Mouse (Mus musculus) layer of hippocampus, adult 2 months (tissue): ENCODE measurements around the gene Upp2. TPM values are rescaled to one million over a fixed set of nuclear protein-coding genes. Genes with fewer than 3 reads are reported as not detected.

Source experiments
- DNase-seq, 2 experiments: peaks; one replicate each; pipeline ENCODE4 v3.0.0; 2022; ENCODE audit warnings: low spot score in 2 of 2
- H3K27ac ChIP-seq: fragments of 200-600 bp; 2 replicates; pipeline ENCODE4 v1.8.1; 2022
- H3K4me3 ChIP-seq: fragments of 200-600 bp; 2 replicates; pipeline ENCODE4 v1.8.1; 2022; ENCODE audit warnings: mild to moderate bottlenecking
- CTCF ChIP-seq: fragments of 200-600 bp; conservative IDR thresholded peaks from 2 replicates; pipeline ENCODE4 v1.8.1; 2022; ENCODE audit warnings: antibody characterized with exemption, mild to moderate bottlenecking, moderate library complexity
- long read RNA-seq, 2 experiments: library from polyadenylated mRNA; stranded (forward); transcript quantifications; one replicate each; pipeline ENCODE4 v2.0.0; 2021; ENCODE audit warnings: borderline mapping rate in 2 of 2
- total RNA-seq, 2 experiments: library from RNA; stranded (reverse); gene quantifications; 2 replicates each; pipeline ENCODE4 v1.2.3; 2021

Upp2 gene
- 10 to 100 TPM; 32.7 to 38.5 TPM for total RNA-seq
- long read RNA-seq, experiment 1, partial matches to known transcripts = 0 of 17 reads
- long read RNA-seq, experiment 1, other reads (novel, unspliced or antisense) = 12 of 17 reads
- long read RNA-seq, experiment 2, transcript Upp2-206 (2 exons, 690 nt) = major isoform, 8 of 28 reads
- long read RNA-seq, experiment 2, partial matches to known transcripts = 0 of 28 reads
- long read RNA-seq, experiment 2, other reads (novel, unspliced or antisense) = 19 of 28 reads

- Histone ChIP-seq H3K27ac (peak within 1 kb of the TSS; percentile 99), H3K4me3 (peak within 1 kb of the TSS; percentile 79)
- TF ChIP-seq CTCF = peak; percentile 66
- peak; percentile 84 to 90 for DNase-seq
These were observed at the start of gene Upp2, which contains the start of gene Acvr1 for GRCm38 (mm10) chr2:58567066-58567810. Gene Upp2, plus strand, starts transcription at chr2:58567298. Gene Acvr1, minus strand, starts transcription at chr2:58567157.

- DNase-seq = no peak
- no peak for TF ChIP-seq CTCF
- Histone ChIP-seq H3K27ac (no peak overlapping the region), H3K4me3 (no peak overlapping the region)
These were observed 48.6 kb upstream of the Upp2 start for GRCm38 (mm10) chr2:58518517-58518916.

GRCm38 (mm10) chr2:58520727-58521126 lies 46.4 kb upstream of the Upp2 start:
- no peak for DNase-seq
- Histone ChIP-seq H3K4me3 (no peak overlapping the region), H3K27ac (peak overlapping the region; percentile 20; the same call in 1 of the 2 replicates)
- TF ChIP-seq CTCF = no peak

GRCm38 (mm10) chr2:58521621-58522020 lies 45.5 kb upstream of the Upp2 start:
- TF ChIP-seq CTCF = no peak
- DNase-seq = no peak
- H3K27ac ChIP-seq = no peak overlapping the region
- no peak overlapping the region for H3K4me3 ChIP-seq

- DNase-seq = no peak
- H3K4me3 ChIP-seq = no peak overlapping the region
- TF ChIP-seq CTCF = no peak
- no peak overlapping the region for H3K27ac ChIP-seq
These were observed 44.0 kb upstream of the Upp2 start for GRCm38 (mm10) chr2:58523097-58523496.

DNA sequence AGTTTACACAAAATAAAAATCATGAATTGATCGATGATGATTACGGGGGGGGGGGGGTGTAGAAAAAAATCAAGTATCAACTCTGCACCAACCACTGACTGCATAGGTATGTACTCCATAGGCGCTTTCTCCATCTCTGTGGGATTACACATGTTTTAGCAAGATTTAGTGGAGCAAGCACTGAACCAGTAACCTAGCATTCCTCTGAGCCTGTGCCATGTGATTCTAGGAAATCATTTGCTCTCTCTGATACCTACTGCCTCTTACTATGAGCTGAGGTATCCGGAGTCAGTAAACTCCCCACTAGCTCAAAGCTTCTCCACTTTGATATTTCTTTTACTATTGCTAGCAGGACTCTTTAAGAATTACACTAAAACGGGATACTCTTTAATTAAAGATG lies 43.2 kb upstream of the Upp2 start:
- no peak overlapping the region for H3K27ac ChIP-seq
- TF ChIP-seq CTCF = no peak
- H3K4me3 ChIP-seq = no peak overlapping the region
- no peak for DNase-seq

- DNase-seq = no peak
- Histone ChIP-seq H3K27ac (no peak overlapping the region), H3K4me3 (no peak overlapping the region)
- TF ChIP-seq CTCF = no peak
These were observed 42.7 kb upstream of the Upp2 start for GRCm38 (mm10) chr2:58524356-58524755.

DNA sequence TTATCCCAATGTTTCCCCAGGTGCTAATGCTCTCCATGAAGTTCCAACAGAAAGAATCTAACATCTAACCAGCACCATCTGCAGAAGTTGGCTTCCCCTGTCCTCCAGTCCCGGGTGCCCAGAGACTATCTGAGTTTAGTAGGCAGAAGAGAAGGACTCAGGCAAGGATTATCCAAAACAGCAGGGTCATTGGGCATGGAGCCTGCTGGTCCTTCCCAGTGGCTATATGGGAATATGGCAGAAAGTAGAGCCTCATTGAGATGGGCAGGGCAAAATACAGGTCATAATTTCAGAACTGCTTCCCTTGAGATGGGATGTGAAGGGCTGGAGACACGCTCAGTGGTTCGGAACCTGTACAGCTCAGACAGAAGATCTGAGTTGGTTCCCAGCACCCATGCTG lies 39.3 kb upstream of the Upp2 start:
- no peak for TF ChIP-seq CTCF
- no peak overlapping the region for H3K27ac ChIP-seq
- no peak overlapping the region for H3K4me3 ChIP-seq
- no peak for DNase-seq

DNA sequence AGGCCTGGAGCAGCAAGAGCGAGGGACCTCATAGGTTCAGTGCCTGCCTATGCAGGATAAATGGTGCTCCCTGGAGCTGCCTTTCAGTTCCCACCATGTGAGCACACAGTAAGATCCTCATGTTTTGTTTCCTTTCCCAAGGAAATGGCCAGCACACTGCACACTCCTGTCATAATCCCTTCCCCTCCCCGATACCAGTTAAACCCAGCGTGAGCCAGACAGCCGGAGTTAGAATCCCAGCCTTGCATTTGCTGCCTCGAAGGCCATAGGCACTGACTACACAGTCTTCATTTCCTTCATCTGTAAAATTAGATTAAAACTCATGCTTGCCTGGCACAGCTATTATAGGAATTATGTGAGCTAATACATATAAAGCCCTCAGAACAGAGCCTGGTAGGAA lies 37.7 kb upstream of the Upp2 start:
- Histone ChIP-seq H3K27ac (0 out of 2 replicates have a peak overlapping the region, but pooled peaks have one; percentile 15), H3K4me3 (no peak overlapping the region)
- TF ChIP-seq CTCF = no peak
- DNase-seq = no peak

- DNase-seq = no peak
- no peak for TF ChIP-seq CTCF
- no peak overlapping the region for H3K4me3 ChIP-seq
- peak overlapping the region; percentile 15; the same call in 1 of the 2 replicates for H3K27ac ChIP-seq
These were observed 37.1 kb upstream of the Upp2 start for GRCm38 (mm10) chr2:58529860-58530440.

DNA sequence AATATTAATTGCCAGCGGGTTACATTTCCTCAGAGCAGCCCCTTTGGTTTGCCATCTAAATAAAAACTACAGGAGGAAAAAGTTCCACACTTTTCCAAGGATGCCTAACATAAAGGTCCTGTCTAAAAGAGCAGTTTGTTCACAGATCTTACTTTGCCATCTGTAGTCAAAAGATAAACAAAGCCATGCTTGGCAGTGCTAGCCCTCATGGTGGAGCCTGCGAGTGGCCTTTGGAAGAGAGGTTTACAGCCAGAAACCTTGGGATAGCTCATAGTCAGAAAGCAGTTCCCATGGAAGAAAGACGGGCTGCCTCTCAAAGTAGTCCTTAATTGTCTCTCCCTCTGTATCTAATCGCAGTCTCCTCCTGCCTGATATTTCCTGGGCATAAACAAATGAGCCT lies 36.6 kb upstream of the Upp2 start:
- TF ChIP-seq CTCF = no peak
- Histone ChIP-seq H3K27ac (peak overlapping the region; percentile 15; the same call in 1 of the 2 replicates), H3K4me3 (no peak overlapping the region)
- DNase-seq = no peak

- peak; percentile 70 to 84 for DNase-seq
- no peak for TF ChIP-seq CTCF
- Histone ChIP-seq H3K27ac (peak overlapping the region; percentile 83), H3K4me3 (no peak overlapping the region; the same call in 1 of the 2 replicates)
These were observed 34.7 kb upstream of the Upp2 start for GRCm38 (mm10) chr2:58532260-58532850.

DNA sequence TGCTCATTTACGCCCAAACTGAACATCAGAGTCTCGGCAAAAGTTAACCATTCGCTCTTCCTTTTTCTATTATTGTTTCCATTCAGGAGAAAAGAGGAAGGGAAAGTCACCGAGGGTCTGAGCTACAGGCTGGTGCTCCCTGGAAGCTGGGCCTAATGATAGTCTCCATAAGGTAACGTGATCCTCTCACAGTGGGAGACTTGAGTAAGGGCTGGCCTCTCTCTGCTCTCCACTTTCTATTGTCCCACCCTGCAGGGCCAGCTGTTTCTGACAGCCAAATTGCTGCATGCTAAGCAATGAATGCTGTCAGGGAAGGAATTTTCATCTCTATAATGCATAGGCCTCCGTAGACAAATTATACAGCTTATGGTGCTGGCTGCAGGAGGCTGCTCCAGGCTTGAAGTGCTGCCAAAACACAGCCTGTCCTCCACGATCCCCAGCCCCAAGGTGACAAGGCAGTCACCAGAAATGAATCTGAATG lies 33.5 kb upstream of the Upp2 start:
- Histone ChIP-seq H3K4me3 (no peak overlapping the region), H3K27ac (peak overlapping the region; percentile 83)
- DNase-seq = no peak
- TF ChIP-seq CTCF = no peak
